Mouse (Mus musculus) forebrain, embryonic 12.5 days (tissue): ENCODE measurements around the gene Nxpe3. TPM values are rescaled to one million over a fixed set of nuclear protein-coding genes. Genes with fewer than 3 reads are reported as not detected.
"Not testable (repeated sequence)": the region's sequence is repeated elsewhere in the genome, so short reads cannot be mapped to it uniquely, and the experiment has no call there.

Experiments
- ATAC-seq: fragments of 200-750 bp; cut with Nextera tagmentation; 2 replicates; pipeline ENCODE4 v1.8.0; 2017; ENCODE audit warnings: moderate TSS enrichment; ENCODE audit not compliant: low FRiP score
- H3K27ac ChIP-seq: fragments of 300-500 bp; sonication (generic); 2 replicates; pipeline ENCODE4 v1.5.1; 2016; ENCODE audit warnings: mild to moderate bottlenecking
- H3K27me3 ChIP-seq: fragments of 300-500 bp; sonication (generic); 2 replicates; pipeline ENCODE4 v1.6.1; 2016; ENCODE audit warnings: mild to moderate bottlenecking
- H3K36me3 ChIP-seq: fragments of 300-500 bp; sonication (generic); replicated peaks from 2 replicates; pipeline ENCODE4 v1.6.1; 2016; ENCODE audit warnings: mild to moderate bottlenecking
- H3K4me1 ChIP-seq: fragments of 300-500 bp; sonication (generic); 2 replicates; pipeline ENCODE4 v1.6.1; 2016
- H3K4me2 ChIP-seq: fragments of 300-500 bp; sonication (generic); 2 replicates; pipeline ENCODE4 v1.6.1; 2016; ENCODE audit warnings: mild to moderate bottlenecking, moderate library complexity
- H3K4me3 ChIP-seq: fragments of 300-500 bp; sonication (generic); replicated peaks from 2 replicates; pipeline ENCODE4 v1.5.1; 2016; ENCODE audit warnings: mild to moderate bottlenecking
- H3K9ac ChIP-seq: fragments of 300-500 bp; sonication (generic); 2 replicates; pipeline ENCODE4 v1.6.1; 2016; ENCODE audit warnings: mild to moderate bottlenecking
- H3K9me3 ChIP-seq: fragments of 300-500 bp; sonication (generic); 2 replicates; pipeline ENCODE4 v1.6.1; 2016
- WGBS: fragments of 180-500 bp; shearing (Covaris S2); methylation state at CpG from one replicate; pipeline ENCODE4 v1.1.7; 2016; 5-methylcytosine and 5-hydroxymethylcytosine counted together
- polyA plus RNA-seq: library from polyadenylated mRNA; unstranded; fragments of >200 nt; fragmentation: Nextera tagmentation; extraction: Ambion mirVana; gene quantifications from 2 replicates; pipeline ENCODE4 v1.2.1, GENCODE M21; 2016

The Nxpe3 gene
- polyA plus RNA-seq, 1 experiment from 2014 or later: 0.93 TPM

DNA sequence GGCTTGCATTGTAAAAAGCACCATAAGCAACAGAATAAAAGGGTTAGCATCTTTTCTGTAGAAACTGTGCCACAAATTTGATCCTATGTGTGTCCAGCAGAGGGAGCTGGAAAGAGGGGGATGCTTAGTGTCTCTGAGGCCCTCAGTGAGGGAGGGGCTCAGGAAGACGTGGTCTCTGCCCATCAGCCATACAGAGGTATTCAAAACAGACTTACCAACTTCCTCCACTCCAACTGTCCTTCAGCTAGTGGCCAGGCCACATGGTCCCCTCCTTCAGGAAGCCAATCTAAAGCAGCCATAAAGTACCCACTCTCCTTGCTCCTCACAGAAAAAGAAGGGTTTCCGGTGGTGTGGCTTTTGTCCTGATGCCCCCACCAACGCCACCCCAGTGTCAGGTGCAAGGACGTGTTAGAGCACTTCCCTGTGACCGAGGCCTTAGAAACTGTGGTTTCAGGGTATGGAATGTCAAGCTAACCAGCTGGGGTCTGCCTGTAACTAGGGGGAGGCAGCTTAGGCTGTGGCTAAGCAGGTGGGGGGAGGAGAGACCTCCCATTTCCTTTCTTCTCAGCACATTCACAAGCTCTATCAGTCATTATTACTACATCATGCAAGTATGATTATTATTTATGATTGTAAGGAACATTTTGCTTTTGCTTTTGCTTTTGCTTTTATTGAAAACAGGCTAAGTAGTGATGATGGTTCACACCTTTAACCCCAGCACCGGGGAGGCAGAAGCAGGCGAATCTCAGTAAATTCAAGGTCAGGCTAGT lies 7.1 kb downstream of the Nxpe3 start:
- 65% methylated on average over 7 of the region's 7 CpGs for WGBS
- H3K27me3 ChIP-seq: no peaks in the 10 kb centered on the region
- H3K4me1 ChIP-seq: no peaks in the 10 kb centered on the region
- no peak overlapping the region for H3K9ac ChIP-seq
- H3K27ac ChIP-seq: no peak overlapping the region
- 0 out of 2 replicates have a peak, but pooled peaks have one; percentile 44 for ATAC-seq
- H3K9me3 ChIP-seq: no peaks in the 10 kb centered on the region
- peaks cover 24% of the 10 kb centered on the region; the same call in 1 of the 2 replicates for H3K36me3 ChIP-seq
- H3K4me2 ChIP-seq: no peak overlapping the region
- H3K4me3 ChIP-seq: no peak overlapping the region

DNA sequence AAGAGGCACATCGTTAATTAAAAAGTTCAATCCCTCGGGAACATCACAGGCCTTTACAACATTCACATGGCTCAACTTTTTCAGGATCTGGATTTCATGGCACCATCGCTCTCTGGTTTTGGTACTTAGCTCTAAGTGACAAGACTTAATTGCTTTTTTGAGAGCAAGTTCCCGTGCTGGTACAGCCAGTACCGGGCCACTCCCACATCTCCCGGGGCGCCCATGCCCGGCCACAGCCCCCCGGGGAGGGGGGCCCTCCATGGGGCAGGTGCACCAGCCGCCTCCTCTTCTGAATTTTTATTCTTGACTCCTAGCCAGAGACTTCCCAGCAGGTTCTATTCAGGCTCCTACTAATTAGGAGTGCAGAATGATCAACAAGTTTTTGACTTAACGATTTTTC lies 10.8 kb downstream of the Nxpe3 start:
- Histone ChIP-seq H3K4me1 (no peaks in the 10 kb centered on the region), H3K9ac (no peak overlapping the region), H3K9me3 (no peaks in the 10 kb centered on the region), H3K36me3 (peaks cover 15% of the 10 kb centered on the region; the same call in 1 of the 2 replicates), H3K4me2 (no peak overlapping the region), H3K27ac (no peak overlapping the region), H3K27me3 (no peaks in the 10 kb centered on the region), H3K4me3 (no peak overlapping the region)
- 73% methylated on average over 11 of the region's 11 CpGs for WGBS
- no peak for ATAC-seq

DNA sequence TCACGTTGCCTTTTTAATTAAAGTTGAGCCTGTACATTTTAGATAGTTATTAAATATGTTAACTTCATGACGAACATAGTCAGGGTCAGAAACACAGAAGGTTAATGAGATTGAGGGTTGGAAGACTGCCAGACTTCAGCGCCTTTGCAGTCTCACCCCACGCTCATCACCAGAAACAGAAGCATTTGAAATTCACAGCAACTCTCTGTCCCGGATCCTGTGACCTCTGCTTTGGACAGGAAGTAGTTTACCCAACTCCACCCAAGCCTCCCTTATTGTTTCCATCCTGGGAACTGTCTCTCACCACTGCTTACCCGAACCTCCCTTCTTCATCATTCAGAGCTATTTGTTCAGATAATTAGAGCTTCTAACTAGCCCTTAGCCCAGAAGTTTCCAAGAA lies 19.1 kb downstream of the Nxpe3 start:
- Histone ChIP-seq H3K36me3 (0 out of 2 replicates have a peak, but pooled peaks cover 3% of the 10 kb centered on the region), H3K4me3 (no peak overlapping the region), H3K27me3 (no peaks in the 10 kb centered on the region), H3K4me2 (no peak overlapping the region), H3K9me3 (no peaks in the 10 kb centered on the region), H3K27ac (no peak overlapping the region), H3K4me1 (no peaks in the 10 kb centered on the region), H3K9ac (no peak overlapping the region)
- WGBS: 80% methylated on average over 6 of the region's 6 CpGs
- no peak for ATAC-seq

DNA sequence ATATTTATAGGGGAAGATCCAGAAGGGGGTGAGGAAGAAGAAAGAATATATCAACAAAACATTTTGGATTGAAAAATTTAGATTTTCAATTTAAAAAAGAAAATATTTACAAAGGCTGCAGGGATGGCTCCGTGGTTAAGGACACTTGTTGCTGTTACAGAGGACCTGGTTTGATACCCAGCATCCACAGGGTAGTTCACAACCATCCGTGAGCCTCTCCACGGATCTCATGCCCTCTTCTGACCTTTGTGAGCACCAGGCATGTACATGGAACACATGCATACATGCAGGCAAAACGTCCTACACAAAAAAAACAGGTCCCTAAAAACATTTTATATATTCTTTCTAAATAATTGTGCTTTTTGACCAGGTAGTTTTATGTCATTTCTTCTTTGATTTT lies 31.3 kb downstream of the Nxpe3 start:
- H3K9me3 ChIP-seq: no peaks in the 10 kb centered on the region
- H3K4me1 ChIP-seq: no peaks in the 10 kb centered on the region
- WGBS: 68% methylated on average over 4 of the region's 4 CpGs
- no peak overlapping the region for H3K4me2 ChIP-seq
- H3K4me3 ChIP-seq: no peak overlapping the region
- ATAC-seq: no peak
- H3K27me3 ChIP-seq: no peaks in the 10 kb centered on the region
- H3K27ac ChIP-seq: no peak overlapping the region
- H3K9ac ChIP-seq: no peak overlapping the region
- H3K36me3 ChIP-seq: peaks cover 9% of the 10 kb centered on the region; the same call in 1 of the 2 replicates

DNA sequence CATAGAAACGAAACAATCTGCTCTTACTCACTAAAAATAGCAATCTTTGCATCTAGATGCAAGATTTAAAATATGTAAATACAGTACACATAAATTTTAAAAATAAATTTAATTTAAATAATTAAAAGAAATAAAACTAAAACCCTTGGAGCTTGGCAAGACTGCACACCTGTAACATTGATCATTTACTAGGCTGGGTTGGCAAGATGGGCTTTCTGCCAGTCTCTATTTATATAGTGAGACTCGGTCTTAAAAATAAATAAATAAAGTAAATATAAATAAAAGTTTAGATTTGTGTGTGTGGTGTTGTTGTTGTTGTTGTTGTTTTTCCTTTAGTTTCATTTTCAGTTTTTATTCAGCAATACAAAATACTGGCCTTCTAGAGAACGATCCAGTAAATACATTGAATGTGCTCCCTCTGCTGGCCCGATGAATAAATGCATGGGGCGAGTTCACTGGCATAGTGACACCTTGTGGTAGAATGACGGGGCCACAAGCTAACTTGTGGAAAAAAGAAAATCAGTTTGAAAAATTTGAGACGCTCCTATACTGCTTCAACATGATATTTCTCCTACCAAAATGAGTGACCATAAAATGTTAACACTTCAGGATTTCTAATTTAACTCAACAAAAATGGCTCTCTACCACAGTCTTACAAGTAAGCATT lies 31.8 kb downstream of the Nxpe3 start:
- 27% methylated on average over 7 of the region's 7 CpGs for WGBS
- H3K36me3 ChIP-seq: peaks cover 9% of the 10 kb centered on the region; the same call in 1 of the 2 replicates
- no peak overlapping the region for H3K4me2 ChIP-seq
- no peaks in the 10 kb centered on the region for H3K4me1 ChIP-seq
- peak; percentile 61; the same call in 1 of the 2 replicates for ATAC-seq
- H3K27me3 ChIP-seq: no peaks in the 10 kb centered on the region
- no peaks in the 10 kb centered on the region for H3K9me3 ChIP-seq
- H3K27ac ChIP-seq: no peak overlapping the region
- H3K4me3 ChIP-seq: no peak overlapping the region
- H3K9ac ChIP-seq: no peak overlapping the region

DNA sequence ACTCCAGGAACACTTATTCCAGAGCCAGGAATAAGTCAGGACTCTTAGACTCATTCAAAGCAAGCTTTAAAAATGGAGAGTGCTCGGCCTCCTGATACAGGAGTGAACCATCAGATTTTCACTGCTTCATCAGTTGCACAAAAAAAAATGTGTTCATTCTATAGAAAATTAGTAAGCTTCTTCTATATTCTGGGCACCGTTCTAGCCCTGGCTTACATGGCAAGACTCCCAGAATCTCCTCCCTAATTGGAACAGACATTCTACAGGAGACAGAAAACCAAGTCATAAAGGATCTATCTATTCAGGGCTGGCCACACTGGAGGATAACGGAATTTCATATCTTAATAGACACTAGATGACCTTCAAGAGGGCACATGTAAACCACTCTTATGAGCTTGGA lies 34.0 kb downstream of the Nxpe3 start:
- no peaks in the 10 kb centered on the region for H3K9me3 ChIP-seq
- peaks cover 7% of the 10 kb centered on the region; the same call in 1 of the 2 replicates for H3K36me3 ChIP-seq
- H3K4me2 ChIP-seq: no peak overlapping the region
- no peak overlapping the region for H3K4me3 ChIP-seq
- no peak for ATAC-seq
- WGBS: 83% methylated on average over 3 of the region's 3 CpGs
- H3K27me3 ChIP-seq: no peaks in the 10 kb centered on the region
- no peak overlapping the region for H3K27ac ChIP-seq
- no peaks in the 10 kb centered on the region for H3K4me1 ChIP-seq
- H3K9ac ChIP-seq: no peak overlapping the region

DNA sequence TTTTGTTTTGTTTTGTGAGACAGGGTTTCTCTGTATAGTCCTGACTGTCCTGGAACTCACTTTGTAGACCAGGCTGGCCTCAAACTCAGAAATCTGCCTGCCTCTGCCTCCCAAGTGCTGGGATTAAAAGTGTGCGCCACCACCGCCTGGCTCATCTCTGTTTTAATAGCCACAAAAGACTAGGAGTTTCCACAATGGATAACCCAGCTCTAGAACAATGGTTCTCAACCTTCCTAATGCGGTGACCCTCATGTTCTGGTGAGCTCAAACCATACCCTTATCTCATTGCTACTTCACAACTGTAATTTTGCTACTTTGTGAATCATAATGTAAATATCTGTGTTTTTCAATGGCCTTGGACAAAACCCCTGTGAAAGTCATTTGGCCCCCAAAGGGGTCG lies 35.7 kb downstream of the Nxpe3 start:
- H3K36me3 ChIP-seq, H3K4me3 ChIP-seq, H3K27me3 ChIP-seq, H3K9ac ChIP-seq, H3K4me1 ChIP-seq, H3K27ac ChIP-seq, H3K9me3 ChIP-seq, H3K4me2 ChIP-seq, ATAC-seq: not testable (repeated sequence)
- WGBS: 93% methylated on average over 4 of the region's 4 CpGs

DNA sequence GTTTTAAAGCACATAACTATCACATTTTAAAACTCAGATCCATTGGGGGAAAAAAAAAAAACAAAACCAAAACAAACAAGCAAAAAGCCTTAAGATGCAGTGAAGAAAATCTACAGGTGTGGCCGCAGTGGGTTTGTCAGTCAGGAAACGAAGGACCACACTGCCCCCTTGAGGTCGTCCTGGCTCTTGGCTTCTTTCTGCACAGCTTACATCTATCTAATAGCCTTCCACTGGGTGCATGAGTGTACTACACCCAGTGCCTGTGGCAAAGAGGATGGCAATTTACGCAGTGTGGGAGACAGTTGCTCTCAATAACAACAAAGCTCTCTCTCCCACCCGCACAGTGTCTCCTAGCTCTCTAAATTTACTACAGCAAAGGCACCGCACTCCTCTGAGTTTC lies 36.6 kb downstream of the Nxpe3 start:
- 68% methylated on average over 6 of the region's 6 CpGs for WGBS
- no peak for ATAC-seq

DNA sequence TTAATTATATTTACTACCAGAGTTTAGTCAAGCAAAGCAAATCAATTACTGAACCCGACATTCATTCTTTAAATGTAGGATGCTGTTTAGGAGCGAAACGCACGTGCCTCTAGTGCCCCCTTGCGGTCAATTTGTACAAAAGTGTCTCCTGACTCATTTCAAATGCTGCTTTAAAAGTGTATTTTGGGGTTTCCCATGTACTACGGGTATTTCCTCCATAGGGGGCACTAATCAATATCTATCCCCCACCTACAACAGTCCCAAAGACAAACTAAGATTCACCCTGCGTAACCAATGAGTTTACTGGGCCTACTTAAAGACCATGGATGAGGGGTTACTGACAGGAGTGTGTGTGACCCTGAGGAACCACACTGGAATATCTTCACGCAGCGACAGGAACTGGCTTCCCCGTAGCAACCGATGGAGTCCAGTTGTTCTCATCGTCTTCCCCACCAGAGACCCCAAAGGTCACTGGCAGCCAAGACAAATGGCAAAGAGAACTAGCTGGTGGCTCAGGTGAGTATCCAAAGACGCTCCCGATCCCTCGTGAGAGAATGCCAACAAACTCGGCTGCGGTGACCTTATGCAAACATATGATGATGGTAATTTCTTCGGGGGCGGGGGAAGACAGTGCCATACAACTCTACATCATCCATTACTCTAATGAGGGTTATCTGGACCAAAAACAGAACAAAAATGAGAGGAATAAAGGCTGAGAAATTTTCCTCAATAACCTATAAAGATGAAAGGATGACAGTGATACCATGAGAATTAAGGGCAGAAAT lies 42.0 kb downstream of the Nxpe3 start:
- no peak overlapping the region for H3K4me2 ChIP-seq
- 61% methylated on average over 19 of the region's 19 CpGs for WGBS

More for the DNA sequence above, 36.6 kb downstream of the Nxpe3 start:
- H3K9ac ChIP-seq: no peak overlapping the region
- H3K36me3 ChIP-seq: no peaks in the 10 kb centered on the region
- no peaks in the 10 kb centered on the region for H3K9me3 ChIP-seq
- H3K4me2 ChIP-seq: no peak overlapping the region
- no peaks in the 10 kb centered on the region for H3K27me3 ChIP-seq
- H3K27ac ChIP-seq: no peak overlapping the region
- no peak overlapping the region for H3K4me3 ChIP-seq
- H3K4me1 ChIP-seq: no peaks in the 10 kb centered on the region

DNA sequence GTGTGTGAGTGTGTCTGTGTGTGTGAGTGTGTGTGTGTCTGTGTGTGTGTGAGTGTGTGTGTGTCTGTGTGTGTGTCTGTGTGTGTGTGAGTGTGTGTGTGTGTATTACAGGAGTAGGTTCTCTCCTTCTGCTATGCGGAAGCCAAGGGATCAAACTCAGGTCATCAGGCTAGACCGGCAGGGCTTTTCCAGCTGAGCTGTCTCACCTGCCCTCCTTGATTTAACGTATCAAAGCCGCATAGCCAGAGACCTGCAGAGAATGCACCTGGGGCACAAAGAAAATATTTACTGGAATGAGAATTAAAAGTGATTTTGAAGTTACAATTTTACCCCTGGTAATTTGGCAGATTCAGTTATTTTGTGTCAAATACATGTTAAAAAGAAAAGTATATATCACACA lies 42.6 kb downstream of the Nxpe3 start:
- Histone ChIP-seq H3K27me3 (no peaks in the 10 kb centered on the region), H3K36me3 (no peaks in the 10 kb centered on the region), H3K4me1 (no peaks in the 10 kb centered on the region), H3K9me3 (no peaks in the 10 kb centered on the region), H3K9ac (no peak overlapping the region), H3K4me3 (no peak overlapping the region), H3K27ac (no peak overlapping the region), H3K4me2 (no peak overlapping the region)
- WGBS: 59% methylated on average over 4 of the region's 4 CpGs
- peak; percentile 58; the same call in 1 of the 2 replicates for ATAC-seq

More for the DNA sequence above, 42.0 kb downstream of the Nxpe3 start:
- Histone ChIP-seq H3K9me3 (no peaks in the 10 kb centered on the region), H3K9ac (no peak overlapping the region), H3K4me3 (no peak overlapping the region), H3K36me3 (no peaks in the 10 kb centered on the region), H3K4me1 (no peaks in the 10 kb centered on the region), H3K27ac (no peak overlapping the region), H3K27me3 (no peaks in the 10 kb centered on the region)
- ATAC-seq: peak; percentile 83

DNA sequence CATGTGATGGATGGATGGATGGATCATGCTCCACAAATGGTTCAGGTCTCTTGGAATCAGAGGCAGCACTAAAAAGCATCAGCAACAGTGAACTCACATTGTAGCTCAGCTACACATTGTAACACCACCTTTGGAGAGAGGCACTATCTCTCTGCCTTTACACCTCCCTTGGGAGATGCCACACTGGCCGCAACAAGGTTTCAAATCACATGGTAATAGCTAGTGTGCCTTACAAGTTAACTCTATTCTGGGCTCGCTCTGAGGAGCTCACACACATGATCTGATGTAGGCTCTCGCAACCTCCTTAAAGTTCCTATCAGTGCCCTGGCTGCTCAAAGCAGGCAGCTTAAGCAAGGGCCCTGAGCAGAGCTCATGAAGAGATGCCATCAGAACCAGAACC lies 44.6 kb downstream of the Nxpe3 start:
- Histone ChIP-seq H3K36me3 (no peaks in the 10 kb centered on the region), H3K4me1 (no peaks in the 10 kb centered on the region), H3K9me3 (no peaks in the 10 kb centered on the region), H3K27ac (no peak overlapping the region), H3K4me3 (no peak overlapping the region), H3K27me3 (no peaks in the 10 kb centered on the region), H3K4me2 (no peak overlapping the region), H3K9ac (no peak overlapping the region)
- ATAC-seq: no peak
- WGBS: 89% methylated on average over 3 of the region's 3 CpGs

DNA sequence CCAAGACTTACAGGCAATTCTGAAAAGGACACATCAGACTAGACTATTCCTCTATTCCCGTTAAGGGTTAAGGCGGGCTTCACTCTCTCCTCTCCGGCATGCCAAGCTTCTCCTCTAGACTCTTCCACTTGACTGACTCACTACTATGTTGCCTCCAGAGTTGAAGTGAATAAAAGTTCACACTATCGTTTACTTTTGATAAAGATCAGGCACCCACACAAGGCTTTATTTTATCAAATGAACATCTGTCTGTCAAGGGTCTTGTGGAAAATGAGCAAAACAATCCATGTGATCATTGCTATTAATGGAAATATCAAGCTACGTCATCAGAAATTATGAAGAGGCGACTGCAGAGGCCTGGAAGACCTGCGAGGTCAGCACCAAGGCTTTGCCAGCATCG lies 47.4 kb downstream of the Nxpe3 start:
- Histone ChIP-seq H3K4me2 (no peak overlapping the region), H3K27ac (no peak overlapping the region), H3K36me3 (peaks cover 12% of the 10 kb centered on the region), H3K9me3 (no peaks in the 10 kb centered on the region), H3K27me3 (no peaks in the 10 kb centered on the region), H3K9ac (no peak overlapping the region), H3K4me1 (no peaks in the 10 kb centered on the region), H3K4me3 (no peak overlapping the region)
- 78% methylated on average over 8 of the region's 8 CpGs for WGBS
- no peak for ATAC-seq
